ENCODE assay signal across 11 mouse cellular contexts in the genomic region with DNA sequence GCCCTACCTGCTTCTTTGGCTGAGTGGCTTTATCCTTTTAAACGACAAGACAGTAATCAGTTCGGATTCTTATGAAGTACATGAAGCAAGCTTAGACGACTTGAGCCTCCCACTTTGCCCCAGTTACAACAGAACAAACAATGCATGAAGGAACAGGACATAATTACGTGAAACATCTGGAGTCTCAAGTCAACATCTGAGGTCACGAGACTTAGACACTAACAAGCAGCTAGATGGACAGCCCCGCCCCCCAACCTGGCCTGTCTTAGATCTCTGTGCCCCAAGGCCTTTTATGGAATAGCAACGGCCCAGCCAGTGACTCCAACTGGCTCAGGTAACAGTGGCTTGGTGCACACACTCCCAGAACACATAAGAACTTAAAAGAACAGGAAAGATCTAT. TPM values are rescaled to one million over a fixed set of nuclear protein-coding genes. Genes with fewer than 3 reads are reported as not detected.
DNase-seq lines count a peak whose midpoint lies in the region; ATAC-seq and TF ChIP-seq lines count a peak whose summit lies in the region.
"Had no signal": no experiment of that assay in that cellular context is flagged by ENCODE, and none has a peak within 500 bp of the region (broad histone marks: within the 10 kb centered on the region; RNA-seq: fewer than 3 reads in every experiment).

No protein-coding gene starts in this region.

- intact Hi-C loops in heart, adult 2 months (cut with DNase I) = no loop called here
- intact Hi-C loops in heart, postnatal 36 days (cut with DNase I) = no loop called here

- peak overlapping the region; percentile 74 for H3K27ac ChIP-seq in heart, adult 2 months
- peak overlapping the region; percentile 27; the same call in 1 of the 2 replicates for H3K27ac ChIP-seq in lung, embryonic 15.5 days
- peak overlapping the region; percentile 92 for H3K27ac ChIP-seq in heart, embryonic 16.5 days (ENCODE audit: low read length)
- H3K27ac ChIP-seq in stomach, embryonic 15.5 days = peak overlapping the region; percentile 55
- H3K27ac ChIP-seq in midbrain, postnatal 0 days (ENCODE audit: low read depth, low read length) = no peak overlapping the region
- H3K27ac ChIP-seq: hindbrain, embryonic 13.5 days; macrophage had no signal

- ATAC-seq in lung, embryonic 15.5 days (ENCODE audit: borderline replicate concordance, extremely low read depth, low FRiP score, low TSS enrichment) = no peak
- ATAC-seq in heart, embryonic 16.5 days (replicated peaks; ENCODE audit: extremely low read depth, insufficient read depth, low FRiP score) = no peak
- ATAC-seq in stomach, embryonic 15.5 days (ENCODE audit: insufficient read depth, low FRiP score, low read depth) = no peak
- ATAC-seq in midbrain, postnatal 0 days (ENCODE audit: low FRiP score) = no peak

- DNase-seq in heart, adult 2 months = no peak
- DNase-seq in heart, postnatal 36 days = no peak
- DNase-seq in lung, postnatal 36 days = no peak
- no peak for DNase-seq in midbrain, postnatal 0 days (ENCODE audit: low spot score)
- DNase-seq in thymus, postnatal 25 days = no peak
- DNase-seq: B cell, adult 2 months had no signal

- H3K79me2 ChIP-seq in heart, adult 2 months (replicated peaks; ENCODE audit: control insufficient read depth, insufficient read depth, low read length) = 0 out of 2 replicates have a peak, but pooled peaks cover 2% of the 10 kb centered on the region

- TF ChIP-seq CTCF in heart, adult 2 months (IDR thresholded peaks at IDR 0.05) = no peak
- no peak for TF ChIP-seq CTCF in midbrain, postnatal 0 days (IDR thresholded peaks at IDR 0.05)

- peaks cover 19% of the 10 kb centered on the region for H3K4me1 ChIP-seq in heart, adult 2 months (ENCODE audit: control insufficient read depth, insufficient read depth, low read length)
- peaks cover 36% of the 10 kb centered on the region for H3K4me1 ChIP-seq in lung, embryonic 15.5 days
- peaks cover 35% of the 10 kb centered on the region for H3K4me1 ChIP-seq in heart, embryonic 16.5 days (ENCODE audit: control insufficient read depth, insufficient read depth, low read length)
- peaks cover 17% of the 10 kb centered on the region for H3K4me1 ChIP-seq in stomach, embryonic 15.5 days
- H3K4me1 ChIP-seq in midbrain, postnatal 0 days (ENCODE audit: insufficient read depth, low read length) = no peaks in the 10 kb centered on the region
- H3K4me1 ChIP-seq: hindbrain, embryonic 13.5 days had no signal

- H3K9me3 ChIP-seq in lung, embryonic 15.5 days = no peaks in the 10 kb centered on the region
- no peaks in the 10 kb centered on the region for H3K9me3 ChIP-seq in heart, embryonic 16.5 days (replicated peaks; ENCODE audit: control insufficient read depth, low read length)
- H3K9me3 ChIP-seq in stomach, embryonic 15.5 days = no peaks in the 10 kb centered on the region
- no peaks in the 10 kb centered on the region for H3K9me3 ChIP-seq in midbrain, postnatal 0 days (ENCODE audit: low read length)
- H3K9me3 ChIP-seq: hindbrain, embryonic 13.5 days had no signal

- H3K4me3 ChIP-seq in heart, adult 2 months = no peak overlapping the region
- H3K4me3 ChIP-seq in lung, embryonic 15.5 days = no peak overlapping the region
- no peak overlapping the region for H3K4me3 ChIP-seq in heart, embryonic 16.5 days (ENCODE audit: low read length)
- H3K4me3 ChIP-seq in stomach, embryonic 15.5 days (replicated peaks) = no peak overlapping the region
- no peak overlapping the region for H3K4me3 ChIP-seq in midbrain, postnatal 0 days (ENCODE audit: low read depth, low read length)
- H3K4me3 ChIP-seq: hindbrain, embryonic 13.5 days had no signal

- H3K27me3 ChIP-seq in heart, adult 2 months (ENCODE audit: control insufficient read depth, insufficient read depth, low read length) = no peaks in the 10 kb centered on the region
- H3K27me3 ChIP-seq in lung, embryonic 15.5 days = no peaks in the 10 kb centered on the region
- no peaks in the 10 kb centered on the region for H3K27me3 ChIP-seq in heart, embryonic 16.5 days (ENCODE audit: control insufficient read depth, insufficient read depth, low read length)
- H3K27me3 ChIP-seq in stomach, embryonic 15.5 days (replicated peaks) = no peaks in the 10 kb centered on the region
- no peaks in the 10 kb centered on the region for H3K27me3 ChIP-seq in midbrain, postnatal 0 days (ENCODE audit: insufficient read depth, low read length)
- H3K27me3 ChIP-seq: hindbrain, embryonic 13.5 days had no signal

- no peak for TF ChIP-seq POLR2A in heart, adult 2 months (IDR thresholded peaks at IDR 0.05; ENCODE audit: insufficient read depth, low read depth, low read length)

- TF ChIP-seq EP300 in heart, adult 2 months (IDR thresholded peaks at IDR 0.05; ENCODE audit: insufficient read depth, low read depth, low read length) = no peak

- H3K36me3 ChIP-seq in heart, adult 2 months (ENCODE audit: control insufficient read depth, insufficient read depth, low read length) = peaks cover 4% of the 10 kb centered on the region
- no peaks in the 10 kb centered on the region for H3K36me3 ChIP-seq in lung, embryonic 15.5 days
- H3K36me3 ChIP-seq in heart, embryonic 16.5 days (ENCODE audit: control insufficient read depth, insufficient read depth) = no peaks in the 10 kb centered on the region
- H3K36me3 ChIP-seq in stomach, embryonic 15.5 days = no peaks in the 10 kb centered on the region
- H3K36me3 ChIP-seq in midbrain, postnatal 0 days (ENCODE audit: insufficient read depth, low read length) = no peaks in the 10 kb centered on the region
- H3K36me3 ChIP-seq: hindbrain, embryonic 13.5 days had no signal

- no peak overlapping the region; the same call in 1 of the 2 replicates for H3K9ac ChIP-seq in heart, adult 2 months (ENCODE audit: low read depth, low read length)
- H3K9ac ChIP-seq in lung, embryonic 15.5 days = no peak overlapping the region
- H3K9ac ChIP-seq in heart, embryonic 16.5 days (ENCODE audit: low read length) = no peak overlapping the region
- H3K9ac ChIP-seq in stomach, embryonic 15.5 days = no peak overlapping the region
- no peak overlapping the region for H3K9ac ChIP-seq in midbrain, postnatal 0 days (replicated peaks; ENCODE audit: low read length, poor library complexity, severe bottlenecking)
- H3K9ac ChIP-seq: hindbrain, embryonic 13.5 days had no signal

- WGBS in heart, adult 2 months = 42% methylated on average over 7 of the region's 7 CpGs
- 28% methylated on average over 7 of the region's 7 CpGs for WGBS in lung, embryonic 15.5 days
- WGBS in heart, embryonic 16.5 days = 49% methylated on average over 7 of the region's 7 CpGs
- WGBS in stomach, embryonic 15.5 days = 27% methylated on average over 7 of the region's 7 CpGs
- WGBS in midbrain, postnatal 0 days = 75% methylated on average over 7 of the region's 7 CpGs

- no peak overlapping the region for H3K4me2 ChIP-seq in lung, embryonic 15.5 days
- H3K4me2 ChIP-seq in heart, embryonic 16.5 days (ENCODE audit: low read depth, low read length) = peak overlapping the region; percentile 17; the same call in 1 of the 2 replicates
- no peak overlapping the region for H3K4me2 ChIP-seq in stomach, embryonic 15.5 days
- H3K4me2 ChIP-seq in midbrain, postnatal 0 days (ENCODE audit: low read depth, low read length, poor library complexity, severe bottlenecking) = no peak overlapping the region
- H3K4me2 ChIP-seq: hindbrain, embryonic 13.5 days had no signal

RNA-seq across cellular contexts. Expression of a gene that starts 44.0 kb away (rescaled TPM):
- total RNA-seq in heart, adult 2 months (2021) = 10 to 100 TPM; 51.4 to 58.2 TPM
- polyA plus RNA-seq in heart, adult 2 months (2012; rRNA removed) = 22.5 and 29.9 TPM in 2 replicates
- total RNA-seq in heart, postnatal 36 days (2021) = 10 to 100 TPM; 56.4 to 61.9 TPM
- polyA plus RNA-seq in lung, embryonic 15.5 days (2015; fragmentation: Nextera tagmentation; extraction: Ambion mirVana) = 23.0 and 23.8 TPM in 2 replicates
- polyA plus RNA-seq in heart, embryonic 16.5 days (2015; fragmentation: Nextera tagmentation; extraction: Ambion mirVana) = 29.7 and 33.9 TPM in 2 replicates
- 29.4 and 29.8 TPM in 2 replicates for polyA plus RNA-seq in stomach, embryonic 15.5 days (2015; fragmentation: Nextera tagmentation; extraction: Ambion mirVana)
- 4.4 and 5.4 TPM in 2 replicates for total RNA-seq in midbrain, postnatal 0 days (2014; rRNA removed)
- polyA plus RNA-seq in midbrain, postnatal 0 days (2015; fragmentation: Nextera tagmentation; extraction: Ambion mirVana) = 2.3 TPM in 2 replicates
